Mouse (Mus musculus) small intestine, adult 2 months (tissue): Measurements from ENCODE around the gene Chchd3.

Experiments
- CTCF ChIP-seq: fragments of 200-500 bp; IDR thresholded peaks from 2 replicates; pipeline ENCODE4 v1.5.1; 2012; ENCODE audit warnings: low read depth, mild to moderate bottlenecking, control low read depth, inconsistent platforms, low read length, moderate library complexity, mixed read lengths; ENCODE audit not compliant: insufficient replicate concordance, insufficient read length; ENCODE audit errors: extremely low read depth
- POLR2A ChIP-seq: fragments of 200-500 bp; IDR thresholded peaks from 2 replicates; pipeline ENCODE4 v1.6.1; 2012; ENCODE audit warnings: low read depth, mild to moderate bottlenecking, control low read depth, inconsistent platforms, low read length, moderate library complexity

- TF ChIP-seq POLR2A (no peak), CTCF (no peak)
These were observed 209.1 kb downstream of the Chchd3 start for GRCm38 (mm10) chr6:32850960-32851359.
